10 mouse cellular contexts compared by ENCODE assay signal in genomic region chr10:24132273-24132672, GRCm38 (mm10). TPM values are rescaled to one million over a fixed set of nuclear protein-coding genes. Genes with fewer than 3 reads are reported as not detected.
DNase-seq lines count a peak whose midpoint lies in the region; ATAC-seq and TF ChIP-seq lines count a peak whose summit lies in the region.
"Had no signal": no experiment of that assay in that cellular context is flagged by ENCODE, and none has a peak within 500 bp of the region (broad histone marks: within the 10 kb centered on the region; RNA-seq: fewer than 3 reads in every experiment).

No protein-coding gene starts in this region.

- H3K27ac ChIP-seq in heart, embryonic 16.5 days (ENCODE audit: low read length), result no peak overlapping the region
- H3K27ac ChIP-seq in kidney, embryonic 15.5 days, result peak overlapping the region; percentile 75
- H3K27ac ChIP-seq in cerebellum, adult 2 months (ENCODE audit: insufficient read depth, low read length), result no peak overlapping the region

- H3K4me1 ChIP-seq in heart, embryonic 16.5 days (ENCODE audit: control insufficient read depth, insufficient read depth, low read length), result peaks cover 6% of the 10 kb centered on the region
- H3K4me1 ChIP-seq in kidney, embryonic 15.5 days, result peaks cover 9% of the 10 kb centered on the region
- no peaks in the 10 kb centered on the region for H3K4me1 ChIP-seq in cerebellum, adult 2 months (ENCODE audit: control insufficient read depth, insufficient read depth, low read length)

- H3K9ac ChIP-seq in heart, embryonic 16.5 days (ENCODE audit: low read length), result no peak overlapping the region
- H3K9ac ChIP-seq in kidney, embryonic 15.5 days, result no peak overlapping the region

- intact Hi-C loops in heart, postnatal 25 days (cut with DNase I), result no loop called here

- no peak for TF ChIP-seq CTCF in cerebellum, adult 2 months (IDR thresholded peaks at IDR 0.05; ENCODE audit: borderline replicate concordance, insufficient read depth, low read depth, low read length)

- no peaks in the 10 kb centered on the region for H3K9me3 ChIP-seq in heart, embryonic 16.5 days (replicated peaks; ENCODE audit: control insufficient read depth, low read length)
- H3K9me3 ChIP-seq in kidney, embryonic 15.5 days (replicated peaks), result no peaks in the 10 kb centered on the region

- TF ChIP-seq POLR2A in cerebellum, adult 2 months (IDR thresholded peaks at IDR 0.05; ENCODE audit: borderline replicate concordance, insufficient read depth, low read length), result no peak

- H3K36me3 ChIP-seq in heart, embryonic 16.5 days (ENCODE audit: control insufficient read depth, insufficient read depth), result no peaks in the 10 kb centered on the region
- no peaks in the 10 kb centered on the region for H3K36me3 ChIP-seq in kidney, embryonic 15.5 days

- no peaks in the 10 kb centered on the region for H3K27me3 ChIP-seq in heart, embryonic 16.5 days (ENCODE audit: control insufficient read depth, insufficient read depth, low read length)
- no peaks in the 10 kb centered on the region for H3K27me3 ChIP-seq in kidney, embryonic 15.5 days
- no peaks in the 10 kb centered on the region for H3K27me3 ChIP-seq in cerebellum, adult 2 months (ENCODE audit: control insufficient read depth, insufficient read depth, low read length)

- WGBS in heart, embryonic 16.5 days, result 26% methylated on average over 5 of the region's 5 CpGs
- WGBS in kidney, embryonic 15.5 days, result 12% methylated on average over 5 of the region's 5 CpGs
- WGBS in cerebellum, adult 2 months, result 26% methylated on average over 5 of the region's 5 CpGs

- peak overlapping the region; percentile 59 for H3K4me2 ChIP-seq in heart, embryonic 16.5 days (ENCODE audit: low read depth, low read length)
- H3K4me2 ChIP-seq in kidney, embryonic 15.5 days, result peak overlapping the region; percentile 50

- no peak for ATAC-seq in heart, embryonic 16.5 days (replicated peaks; ENCODE audit: extremely low read depth, insufficient read depth, low FRiP score)
- ATAC-seq in kidney, embryonic 15.5 days (replicated peaks; ENCODE audit: low FRiP score), result peak; percentile 77

- DNase-seq in heart, postnatal 25 days (ENCODE audit: low spot score), result no peak
- DNase-seq in Muller cell, postnatal 12 days (ENCODE audit: inconsistent ontology term), result peak; percentile 33
- peak; percentile 44 for DNase-seq in lung, postnatal 14 days
- DNase-seq in cerebellum, adult 2 months, result no peak
- DNase-seq in right cerebral cortex, adult 18-20 months, result no peak
- no peak for DNase-seq in layer of hippocampus, adult 9-10 months (ENCODE audit: low spot score)

- H3K4me3 ChIP-seq in heart, embryonic 16.5 days (ENCODE audit: low read length), result no peak overlapping the region
- no peak overlapping the region for H3K4me3 ChIP-seq in kidney, embryonic 15.5 days (replicated peaks)
- no peak overlapping the region for H3K4me3 ChIP-seq in cerebellum, adult 2 months (replicated peaks; ENCODE audit: insufficient read depth, low read depth, low read length)

RNA-seq across cellular contexts. Expression of gene Stx7, which starts 16.8 kb away (rescaled TPM):
- 75.5 and 79.4 TPM in 2 replicates for polyA plus RNA-seq in heart, embryonic 16.5 days (2015; fragmentation: Nextera tagmentation; extraction: Ambion mirVana)
- total RNA-seq in heart, postnatal 25 days (2021), result 10 to 100 TPM; 41.5 to 47.2 TPM
- polyA plus RNA-seq in kidney, embryonic 15.5 days (2015; fragmentation: Nextera tagmentation; extraction: Ambion mirVana), result 108 and 115 TPM in 2 replicates
- polyA plus RNA-seq in cerebellum, adult 2 months (2012; rRNA removed), result 146 and 147 TPM in 2 replicates

RNA-seq across cellular contexts. Expression of gene Taar9, which starts 22.9 kb away (rescaled TPM):
- not detected in 2 replicates for polyA plus RNA-seq in heart, embryonic 16.5 days (2015; fragmentation: Nextera tagmentation; extraction: Ambion mirVana)
- not detected for total RNA-seq in heart, postnatal 25 days (2021)
- polyA plus RNA-seq in kidney, embryonic 15.5 days (2015; fragmentation: Nextera tagmentation; extraction: Ambion mirVana), result not detected in 2 replicates
- polyA plus RNA-seq in cerebellum, adult 2 months (2012; rRNA removed), result not detected in 2 replicates
- total RNA-seq: adrenal gland, adult 18-20 months had no signal
- polyA plus RNA-seq: forebrain, embryonic 14.5 days had no signal

RNA-seq across cellular contexts. Expression of gene Taar8c, which starts 30.6 kb away (rescaled TPM):
- polyA plus RNA-seq in heart, embryonic 16.5 days (2015; fragmentation: Nextera tagmentation; extraction: Ambion mirVana), result not detected in 2 replicates
- not detected for total RNA-seq in heart, postnatal 25 days (2021)
- not detected in 2 replicates for polyA plus RNA-seq in kidney, embryonic 15.5 days (2015; fragmentation: Nextera tagmentation; extraction: Ambion mirVana)
- polyA plus RNA-seq in cerebellum, adult 2 months (2012; rRNA removed), result not detected in 2 replicates
- total RNA-seq: adrenal gland, adult 18-20 months had no signal
- polyA plus RNA-seq: forebrain, embryonic 14.5 days had no signal

RNA-seq across cellular contexts. Expression of gene Taar8b, which starts 40.2 kb away (rescaled TPM):
- not detected in 2 replicates for polyA plus RNA-seq in heart, embryonic 16.5 days (2015; fragmentation: Nextera tagmentation; extraction: Ambion mirVana)
- not detected for total RNA-seq in heart, postnatal 25 days (2021)
- polyA plus RNA-seq in kidney, embryonic 15.5 days (2015; fragmentation: Nextera tagmentation; extraction: Ambion mirVana), result not detected in 2 replicates
- not detected in 2 replicates for polyA plus RNA-seq in cerebellum, adult 2 months (2012; rRNA removed)
- total RNA-seq: adrenal gland, adult 18-20 months had no signal
- polyA plus RNA-seq: forebrain, embryonic 14.5 days had no signal

RNA-seq across cellular contexts. Expression of gene Taar8a, which starts 56.0 kb away (rescaled TPM):
- not detected in 2 replicates for polyA plus RNA-seq in heart, embryonic 16.5 days (2015; fragmentation: Nextera tagmentation; extraction: Ambion mirVana)
- total RNA-seq in heart, postnatal 25 days (2021), result not detected
- not detected in 2 replicates for polyA plus RNA-seq in kidney, embryonic 15.5 days (2015; fragmentation: Nextera tagmentation; extraction: Ambion mirVana)
- polyA plus RNA-seq in cerebellum, adult 2 months (2012; rRNA removed), result not detected in 2 replicates
- total RNA-seq: adrenal gland, adult 18-20 months had no signal
- polyA plus RNA-seq: forebrain, embryonic 14.5 days had no signal

Comparison
In these comparisons a context has a peak if more than half of its experiments do, and no peak if none do; other contexts are left out.
1. DNase-seq: peak in Muller cell, postnatal 12 days (single experiment) and lung, postnatal 14 days (single experiment); none in heart, postnatal 25 days (single experiment), cerebellum, adult 2 months (0 of 2), right cerebral cortex, adult 18-20 months (single experiment) and layer of hippocampus, adult 9-10 months (single experiment).